In genomic region chr13:100843944-100844343, GRCm38 (mm10) we compare ENCODE assay signal across 9 mouse cellular contexts. TPM values are rescaled to one million over a fixed set of nuclear protein-coding genes. Genes with fewer than 3 reads are reported as not detected.
A peak's percentile ranks its signal among the peaks of the same experiment; 100 is the strongest.
DNase-seq lines count a peak whose midpoint lies in the region; ATAC-seq and TF ChIP-seq lines count a peak whose summit lies in the region.
"Had no signal": no experiment of that assay in that cellular context is flagged by ENCODE, and none has a peak within 500 bp of the region (broad histone marks: within the 10 kb centered on the region; RNA-seq: fewer than 3 reads in every experiment).

No protein-coding gene starts in this region.

- WGBS in midbrain, postnatal 0 days, result 84% methylated on average over 2 of the region's 2 CpGs
- WGBS in midbrain, embryonic 15.5 days, result 79% methylated on average over 2 of the region's 2 CpGs
- WGBS in small intestine, adult 2 months, result 45% methylated on average over 2 of the region's 2 CpGs
- 76% methylated on average over 2 of the region's 2 CpGs for WGBS in kidney, embryonic 16.5 days

- no peaks in the 10 kb centered on the region for H3K4me1 ChIP-seq in midbrain, postnatal 0 days (ENCODE audit: insufficient read depth, low read length)
- peaks cover 6% of the 10 kb centered on the region; the same call in 1 of the 2 replicates for H3K4me1 ChIP-seq in midbrain, embryonic 15.5 days
- no peaks in the 10 kb centered on the region for H3K4me1 ChIP-seq in embryonic fibroblast, embryonic 13.5 days (ENCODE audit: control insufficient read depth, insufficient read depth, low read length)
- peaks cover 8% of the 10 kb centered on the region; the same call in 1 of the 2 replicates for H3K4me1 ChIP-seq in small intestine, adult 2 months (ENCODE audit: control insufficient read depth, insufficient read depth, insufficient read length, low read length)
- H3K4me1 ChIP-seq in kidney, embryonic 16.5 days (ENCODE audit: insufficient read depth, low read length), result peaks cover 7% of the 10 kb centered on the region; the same call in 1 of the 2 replicates

- no peak overlapping the region for H3K4me3 ChIP-seq in midbrain, postnatal 0 days (ENCODE audit: low read depth, low read length)
- H3K4me3 ChIP-seq in midbrain, embryonic 15.5 days, result no peak overlapping the region
- no peak overlapping the region for H3K4me3 ChIP-seq in embryonic fibroblast, embryonic 13.5 days (ENCODE audit: insufficient read depth, low read length)
- H3K4me3 ChIP-seq in small intestine, adult 2 months (ENCODE audit: low read depth, low read length), result no peak overlapping the region
- H3K4me3 ChIP-seq in kidney, embryonic 16.5 days (ENCODE audit: low read length), result no peak overlapping the region

- TF ChIP-seq POLR2A in embryonic fibroblast, embryonic 13.5 days (IDR thresholded peaks at IDR 0.05; ENCODE audit: low read depth, low read length), result no peak
- TF ChIP-seq POLR2A in small intestine, adult 2 months (IDR thresholded peaks at IDR 0.05; ENCODE audit: low read depth, low read length), result no peak

- H3K9me3 ChIP-seq in midbrain, postnatal 0 days (ENCODE audit: low read length), result no peaks in the 10 kb centered on the region
- no peaks in the 10 kb centered on the region for H3K9me3 ChIP-seq in midbrain, embryonic 15.5 days
- H3K9me3 ChIP-seq in kidney, embryonic 16.5 days (ENCODE audit: low read length), result 0 out of 2 replicates have a peak, but pooled peaks cover 5% of the 10 kb centered on the region

- DNase-seq in cerebellum, postnatal 10 days, result peak; percentile 30 to 45
- DNase-seq in cerebellum, postnatal 25 days, result no peak
- peak; percentile 25 for DNase-seq in midbrain, postnatal 0 days (ENCODE audit: low spot score)
- DNase-seq in right cerebral cortex, adult 18-20 months, result no peak
- DNase-seq: gastrocnemius, postnatal 25 days had no signal

- no peaks in the 10 kb centered on the region for H3K27me3 ChIP-seq in midbrain, postnatal 0 days (ENCODE audit: insufficient read depth, low read length)
- no peaks in the 10 kb centered on the region for H3K27me3 ChIP-seq in midbrain, embryonic 15.5 days (replicated peaks)
- H3K27me3 ChIP-seq in small intestine, adult 2 months (ENCODE audit: control insufficient read depth, insufficient read depth, low read length), result no peaks in the 10 kb centered on the region
- no peaks in the 10 kb centered on the region for H3K27me3 ChIP-seq in kidney, embryonic 16.5 days (ENCODE audit: insufficient read depth, low read length)

- H3K27ac ChIP-seq in midbrain, postnatal 0 days (ENCODE audit: low read depth, low read length), result no peak overlapping the region
- H3K27ac ChIP-seq in midbrain, embryonic 15.5 days, result no peak overlapping the region
- H3K27ac ChIP-seq in embryonic fibroblast, embryonic 13.5 days (ENCODE audit: insufficient read depth, low read length), result no peak overlapping the region
- H3K27ac ChIP-seq in small intestine, adult 2 months (ENCODE audit: insufficient read depth, low read depth, low read length), result peak overlapping the region; percentile 44
- H3K27ac ChIP-seq in kidney, embryonic 16.5 days (ENCODE audit: low read length), result no peak overlapping the region

- ATAC-seq in midbrain, postnatal 0 days (ENCODE audit: low FRiP score), result no peak
- ATAC-seq in midbrain, embryonic 15.5 days (replicated peaks), result no peak
- no peak for ATAC-seq in kidney, embryonic 16.5 days (ENCODE audit: low FRiP score, low TSS enrichment)

- no peak overlapping the region for H3K9ac ChIP-seq in midbrain, postnatal 0 days (replicated peaks; ENCODE audit: low read length, poor library complexity, severe bottlenecking)
- H3K9ac ChIP-seq in midbrain, embryonic 15.5 days, result no peak overlapping the region
- H3K9ac ChIP-seq in kidney, embryonic 16.5 days (replicated peaks; ENCODE audit: low read length), result no peak overlapping the region

- no peaks in the 10 kb centered on the region for H3K36me3 ChIP-seq in midbrain, postnatal 0 days (ENCODE audit: insufficient read depth, low read length)
- H3K36me3 ChIP-seq in midbrain, embryonic 15.5 days (replicated peaks), result no peaks in the 10 kb centered on the region
- no peaks in the 10 kb centered on the region for H3K36me3 ChIP-seq in small intestine, adult 2 months (ENCODE audit: control insufficient read depth, insufficient read depth, low read length)
- no peaks in the 10 kb centered on the region for H3K36me3 ChIP-seq in kidney, embryonic 16.5 days (ENCODE audit: insufficient read depth, low read length)

- H3K4me2 ChIP-seq in midbrain, postnatal 0 days (ENCODE audit: low read depth, low read length, poor library complexity, severe bottlenecking), result no peak overlapping the region
- no peak overlapping the region for H3K4me2 ChIP-seq in midbrain, embryonic 15.5 days
- no peak overlapping the region for H3K4me2 ChIP-seq in kidney, embryonic 16.5 days (replicated peaks; ENCODE audit: low read depth, low read length)

- TF ChIP-seq CTCF in midbrain, postnatal 0 days (IDR thresholded peaks at IDR 0.05), result peak; percentile 59
- peak; percentile 25; the same call in 1 of the 2 replicates for TF ChIP-seq CTCF in embryonic fibroblast, embryonic 13.5 days (IDR thresholded peaks at IDR 0.05; ENCODE audit: borderline replicate concordance, insufficient read depth, low read length)
- TF ChIP-seq CTCF in small intestine, adult 2 months (IDR thresholded peaks at IDR 0.05; ENCODE audit: extremely low read depth, insufficient read length, insufficient replicate concordance, low read depth, low read length), result peak; percentile 45; the same call in 1 of the 2 replicates

RNA-seq across cellular contexts. Expression of gene Slc30a5, which starts 10.7 kb away (rescaled TPM):
- 41.7 and 48.6 TPM in 2 replicates for total RNA-seq in midbrain, postnatal 0 days (2014; rRNA removed)
- 21.7 and 22.3 TPM in 2 replicates for polyA plus RNA-seq in midbrain, postnatal 0 days (2015; fragmentation: Nextera tagmentation; extraction: Ambion mirVana)
- 32.7 and 34.3 TPM in 2 replicates for polyA plus RNA-seq in midbrain, embryonic 15.5 days (2015; fragmentation: Nextera tagmentation; extraction: Ambion mirVana)
- 54.5 and 58.8 TPM in 2 replicates for polyA plus RNA-seq in embryonic fibroblast, embryonic 13.5 days (2011; ENCODE audit: insufficient read length, low read depth, missing spikeins)
- polyA plus RNA-seq in small intestine, adult 2 months (2012; rRNA removed), result 14.0 and 24.7 TPM in 2 replicates
- polyA plus RNA-seq in kidney, embryonic 16.5 days (2015; fragmentation: Nextera tagmentation; extraction: Ambion mirVana), result 54.9 and 55.5 TPM in 2 replicates

RNA-seq across cellular contexts. Expression of gene Ccnb1, which starts 57.6 kb away (rescaled TPM):
- total RNA-seq in midbrain, postnatal 0 days (2014; rRNA removed), result 12.7 and 22.5 TPM in 2 replicates
- polyA plus RNA-seq in midbrain, postnatal 0 days (2015; fragmentation: Nextera tagmentation; extraction: Ambion mirVana), result 11.5 and 11.7 TPM in 2 replicates
- 30.9 and 44.5 TPM in 2 replicates for polyA plus RNA-seq in midbrain, embryonic 15.5 days (2015; fragmentation: Nextera tagmentation; extraction: Ambion mirVana)
- polyA plus RNA-seq in embryonic fibroblast, embryonic 13.5 days (2011; ENCODE audit: insufficient read length, low read depth, missing spikeins), result 84.2 and 103 TPM in 2 replicates
- 4.3 and 11.2 TPM in 2 replicates for polyA plus RNA-seq in small intestine, adult 2 months (2012; rRNA removed)
- polyA plus RNA-seq in kidney, embryonic 16.5 days (2015; fragmentation: Nextera tagmentation; extraction: Ambion mirVana), result 269 and 273 TPM in 2 replicates

Comparison
In these comparisons a context has a peak if more than half of its experiments do, and no peak if none do; other contexts are left out.
1. DNase-seq: peak in cerebellum, postnatal 10 days (2 of 2) and midbrain, postnatal 0 days (single experiment); none in cerebellum, postnatal 25 days (0 of 2) and right cerebral cortex, adult 18-20 months (single experiment).
2. Peak in every context shown above with its lines, with median percentiles within 50 percentile points of each other: CTCF ChIP-seq.